Mouse (Mus musculus): ENCODE results near the gene Adprhl2. TPM values are rescaled to one million over a fixed set of nuclear protein-coding genes. Genes with fewer than 3 reads are reported as not detected.

Adprhl2 gene
- polyA plus RNA-seq, 1 experiment from 2014 or later: 81.9 TPM

- Histone ChIP-seq H3K4me1 (peaks cover 8% of the 10 kb centered on the region), H3K4me3 (no peak overlapping the region), H3K27me3 (peaks cover 48% of the 10 kb centered on the region), H3K9me3 (no peaks in the 10 kb centered on the region), H3K36me3 (no peaks in the 10 kb centered on the region), H3K27ac (replicated peaks) (no peak overlapping the region), H3K4me2 (replicated peaks) (no peak overlapping the region), H3K9ac (replicated peaks) (no peak overlapping the region)
- ATAC-seq (replicated peaks): no peak
- 48% methylated on average over 4 of the region's 4 CpGs for WGBS
These were observed 17.6 kb downstream of the Adprhl2 start for GRCm38 (mm10) chr4:126303877-126304276.

GRCm38 (mm10) chr4:126301584-126302309, 19.8 kb downstream of the Adprhl2 start:
- no peaks in the 10 kb centered on the region for H3K36me3 ChIP-seq
- no peak overlapping the region for H3K9ac ChIP-seq (replicated peaks)
- peaks cover 67% of the 10 kb centered on the region for H3K27me3 ChIP-seq
- 3% methylated on average over 27 of the region's 27 CpGs for WGBS
- H3K9me3 ChIP-seq: no peaks in the 10 kb centered on the region
- ATAC-seq (replicated peaks): no peak
- H3K4me2 ChIP-seq (replicated peaks): peak overlapping the region; percentile 5; the same call in 1 of the 2 replicates
- no peak overlapping the region for H3K27ac ChIP-seq (replicated peaks)
- H3K4me3 ChIP-seq: peak overlapping the region; percentile 14; the same call in 1 of the 2 replicates
- H3K4me1 ChIP-seq: peaks cover 13% of the 10 kb centered on the region

- Histone ChIP-seq H3K27ac (replicated peaks) (no peak overlapping the region), H3K4me2 (replicated peaks) (peak overlapping the region; percentile 5; the same call in 1 of the 2 replicates), H3K36me3 (no peaks in the 10 kb centered on the region), H3K9ac (replicated peaks) (no peak overlapping the region), H3K9me3 (no peaks in the 10 kb centered on the region), H3K4me1 (peaks cover 18% of the 10 kb centered on the region), H3K27me3 (peaks cover 73% of the 10 kb centered on the region), H3K4me3 (peak overlapping the region; percentile 14)
- WGBS: 1% methylated on average over 50 of the region's 50 CpGs
- ATAC-seq (replicated peaks): no peak
These were observed 20.5 kb downstream of the Adprhl2 start for GRCm38 (mm10) chr4:126300916-126301583.

GRCm38 (mm10) chr4:126296617-126297101, 24.8 kb downstream of the Adprhl2 start:
- H3K4me1 ChIP-seq: peaks cover 18% of the 10 kb centered on the region
- H3K4me3 ChIP-seq: peak overlapping the region; percentile 34
- no peaks in the 10 kb centered on the region for H3K36me3 ChIP-seq
- no peak for ATAC-seq (replicated peaks)
- H3K27me3 ChIP-seq: peaks cover 63% of the 10 kb centered on the region
- no peaks in the 10 kb centered on the region for H3K9me3 ChIP-seq
- H3K4me2 ChIP-seq (replicated peaks): peak overlapping the region; percentile 59
- WGBS: under 1% methylated on average over 34 of the region's 34 CpGs
- H3K9ac ChIP-seq (replicated peaks): peak overlapping the region; percentile 39
- H3K27ac ChIP-seq (replicated peaks): no peak overlapping the region

- Histone ChIP-seq H3K4me2 (replicated peaks) (no peak overlapping the region), H3K27ac (replicated peaks) (no peak overlapping the region), H3K9ac (replicated peaks) (no peak overlapping the region), H3K4me3 (no peak overlapping the region), H3K27me3 (peaks cover 57% of the 10 kb centered on the region), H3K4me1 (peaks cover 12% of the 10 kb centered on the region), H3K9me3 (no peaks in the 10 kb centered on the region), H3K36me3 (no peaks in the 10 kb centered on the region)
- no peak for ATAC-seq (replicated peaks)
- 35% methylated on average over 4 of the region's 4 CpGs for WGBS
These were observed 25.6 kb downstream of the Adprhl2 start for GRCm38 (mm10) chr4:126295937-126296336.

- no peak for ATAC-seq (replicated peaks)
- 63% methylated on average over 6 of the region's 6 CpGs for WGBS
- Histone ChIP-seq H3K9ac (replicated peaks) (no peak overlapping the region), H3K27me3 (peaks cover 49% of the 10 kb centered on the region), H3K9me3 (no peaks in the 10 kb centered on the region), H3K4me3 (no peak overlapping the region), H3K4me1 (peaks cover 10% of the 10 kb centered on the region), H3K36me3 (no peaks in the 10 kb centered on the region), H3K27ac (replicated peaks) (no peak overlapping the region), H3K4me2 (replicated peaks) (no peak overlapping the region)
These were observed 26.4 kb downstream of the Adprhl2 start for GRCm38 (mm10) chr4:126295152-126295551.

GRCm38 (mm10) chr4:126291196-126291595, 30.3 kb downstream of the Adprhl2 start:
- no peak overlapping the region for H3K4me3 ChIP-seq
- H3K36me3 ChIP-seq: no peaks in the 10 kb centered on the region
- no peak for ATAC-seq (replicated peaks)
- H3K4me1 ChIP-seq: peaks cover 6% of the 10 kb centered on the region
- H3K9me3 ChIP-seq: no peaks in the 10 kb centered on the region
- no peak overlapping the region for H3K9ac ChIP-seq (replicated peaks)
- peaks cover 43% of the 10 kb centered on the region for H3K27me3 ChIP-seq
- H3K27ac ChIP-seq (replicated peaks): no peak overlapping the region
- WGBS: 17% methylated on average over 13 of the region's 13 CpGs
- no peak overlapping the region for H3K4me2 ChIP-seq (replicated peaks)

- Histone ChIP-seq H3K4me3 (no peak overlapping the region), H3K27me3 (peaks cover 42% of the 10 kb centered on the region), H3K4me1 (peaks cover 6% of the 10 kb centered on the region), H3K27ac (replicated peaks) (no peak overlapping the region), H3K9ac (replicated peaks) (no peak overlapping the region), H3K9me3 (no peaks in the 10 kb centered on the region), H3K36me3 (no peaks in the 10 kb centered on the region), H3K4me2 (replicated peaks) (no peak overlapping the region)
- WGBS: 80% methylated on average over 8 of the region's 8 CpGs
- no peak for ATAC-seq (replicated peaks)
These were observed 31.2 kb downstream of the Adprhl2 start for GRCm38 (mm10) chr4:126290314-126290713.

- Histone ChIP-seq H3K4me2 (replicated peaks) (no peak overlapping the region), H3K4me1 (peaks cover 6% of the 10 kb centered on the region)
These were observed 33.3 kb downstream of the Adprhl2 start for GRCm38 (mm10) chr4:126288085-126288666.

GRCm38 (mm10) chr4:126287302-126287995, 34.1 kb downstream of the Adprhl2 start:
- 36% methylated on average over 11 of the region's 11 CpGs for WGBS
- peaks cover 41% of the 10 kb centered on the region for H3K27me3 ChIP-seq
- no peak overlapping the region for H3K4me3 ChIP-seq
- H3K9ac ChIP-seq (replicated peaks): no peak overlapping the region
- H3K36me3 ChIP-seq: no peaks in the 10 kb centered on the region
- ATAC-seq (replicated peaks): no peak
- H3K4me1 ChIP-seq: peaks cover 6% of the 10 kb centered on the region
- no peaks in the 10 kb centered on the region for H3K9me3 ChIP-seq
- no peak overlapping the region for H3K4me2 ChIP-seq (replicated peaks)
- H3K27ac ChIP-seq (replicated peaks): no peak overlapping the region

More at GRCm38 (mm10) chr4:126288085-126288666, 33.3 kb downstream of the Adprhl2 start:
- Histone ChIP-seq H3K36me3 (no peaks in the 10 kb centered on the region), H3K27me3 (peaks cover 41% of the 10 kb centered on the region), H3K27ac (replicated peaks) (no peak overlapping the region), H3K9ac (replicated peaks) (no peak overlapping the region), H3K4me3 (no peak overlapping the region), H3K9me3 (no peaks in the 10 kb centered on the region)
- no peak for ATAC-seq (replicated peaks)
- WGBS: 42% methylated on average over 17 of the region's 17 CpGs

GRCm38 (mm10) chr4:126286492-126286891, 35.0 kb downstream of the Adprhl2 start, which contains the start of gene Col8a2:
Col8a2 (plus strand) TSS chr4:126286793.
- no peak within 1 kb of the TSS for H3K27ac ChIP-seq (replicated peaks)

More at GRCm38 (mm10) chr4:126286492-126286891, 35.0 kb downstream of the Adprhl2 start, which contains the start of gene Col8a2:
- Histone ChIP-seq H3K4me3 (peak within 1 kb of the TSS; percentile 28), H3K9ac (replicated peaks) (0 out of 2 replicates have a peak within 1 kb of the TSS, but pooled peaks have one; percentile 1), H3K9me3 (no peaks in the 10 kb centered on the region), H3K4me2 (replicated peaks) (peak within 1 kb of the TSS; percentile 40), H3K4me1 (peaks cover 6% of the 10 kb centered on the region), H3K36me3 (no peaks in the 10 kb centered on the region), H3K27me3 (peaks cover 41% of the 10 kb centered on the region)
- 2% methylated on average over 40 of the region's 42 CpGs for WGBS
- no peak for ATAC-seq (replicated peaks)
